Mouse (Mus musculus) heart, embryonic 16.5 days (tissue): Measurements from ENCODE around the gene Mief2. TPM values are rescaled to one million over a fixed set of nuclear protein-coding genes. Genes with fewer than 3 reads are reported as not detected.
A peak's percentile ranks its signal among the peaks of the same experiment; 100 is the strongest.

Experiments used
- ATAC-seq: fragments of 200-750 bp; cut with Nextera tagmentation; replicated peaks from 2 replicates; pipeline ENCODE4 v1.8.0; 2017; ENCODE audit warnings: moderate number of reproducible peaks; ENCODE audit not compliant: insufficient read depth, low FRiP score; ENCODE audit errors: extremely low read depth
- H3K27ac ChIP-seq: fragments of 300-500 bp; sonication (generic); 2 replicates; pipeline ENCODE4 v1.5.1; 2014; ENCODE audit warnings: mild to moderate bottlenecking, low read length, control low read depth, moderate library complexity
- H3K27me3 ChIP-seq: fragments of 300-500 bp; sonication (generic); 2 replicates; pipeline ENCODE4 v1.6.1; 2014; ENCODE audit warnings: low read length, mixed read lengths; ENCODE audit not compliant: control insufficient read depth, insufficient read depth
- H3K36me3 ChIP-seq: fragments of 300-500 bp; sonication (generic); 2 replicates; pipeline ENCODE4 v1.6.1; 2014; ENCODE audit not compliant: control insufficient read depth, insufficient read depth
- H3K4me1 ChIP-seq: fragments of 300-500 bp; sonication (generic); 2 replicates; pipeline ENCODE4 v1.6.1; 2014; ENCODE audit warnings: low read length, mixed read lengths; ENCODE audit not compliant: control insufficient read depth, insufficient read depth
- H3K4me2 ChIP-seq: fragments of 300-500 bp; sonication (generic); 2 replicates; pipeline ENCODE4 v1.6.1; 2014; ENCODE audit warnings: low read depth, mild to moderate bottlenecking, control low read depth, low read length
- H3K4me3 ChIP-seq: fragments of 300-500 bp; sonication (generic); 2 replicates; pipeline ENCODE4 v1.5.1; 2014; ENCODE audit warnings: mild to moderate bottlenecking, control low read depth, low read length
- H3K9ac ChIP-seq: fragments of 300-500 bp; sonication (generic); 2 replicates; pipeline ENCODE4 v1.6.1; 2014; ENCODE audit warnings: low read length, control low read depth
- H3K9me3 ChIP-seq: fragments of 300-500 bp; sonication (generic); replicated peaks from 2 replicates; pipeline ENCODE4 v1.6.1; 2016; ENCODE audit warnings: low read length; ENCODE audit not compliant: control insufficient read depth
- WGBS: fragments of 180-500 bp; shearing (Covaris S2); extraction: QIAGEN DNeasy Blood & Tissue Kit; methylation state at CpG from one replicate; pipeline ENCODE4 v1.1.7; 2014; 5-methylcytosine and 5-hydroxymethylcytosine counted together
- polyA plus RNA-seq: library from polyadenylated mRNA; unstranded; fragments of >200 nt; fragmentation: Nextera tagmentation; extraction: Ambion mirVana; gene quantifications from 2 replicates; pipeline ENCODE4 v1.2.1, GENCODE M21; 2015

The Mief2 gene
- polyA plus RNA-seq, 1 experiment from 2014 or later: 18.9 TPM

- WGBS: 91% methylated on average over 19 of the region's 19 CpGs
- no peak overlapping the region for H3K9ac ChIP-seq
- no peak for ATAC-seq
- no peak overlapping the region for H3K4me3 ChIP-seq
- no peaks in the 10 kb centered on the region for H3K27me3 ChIP-seq
- H3K4me1 ChIP-seq: peaks cover 14% of the 10 kb centered on the region
- no peaks in the 10 kb centered on the region for H3K9me3 ChIP-seq
- H3K4me2 ChIP-seq: no peak overlapping the region
- peaks cover 28% of the 10 kb centered on the region for H3K36me3 ChIP-seq
- no peak overlapping the region for H3K27ac ChIP-seq
Observed at GRCm38 (mm10) chr11:60704023-60704880, 23.9 kb upstream of the Mief2 start.

DNA sequence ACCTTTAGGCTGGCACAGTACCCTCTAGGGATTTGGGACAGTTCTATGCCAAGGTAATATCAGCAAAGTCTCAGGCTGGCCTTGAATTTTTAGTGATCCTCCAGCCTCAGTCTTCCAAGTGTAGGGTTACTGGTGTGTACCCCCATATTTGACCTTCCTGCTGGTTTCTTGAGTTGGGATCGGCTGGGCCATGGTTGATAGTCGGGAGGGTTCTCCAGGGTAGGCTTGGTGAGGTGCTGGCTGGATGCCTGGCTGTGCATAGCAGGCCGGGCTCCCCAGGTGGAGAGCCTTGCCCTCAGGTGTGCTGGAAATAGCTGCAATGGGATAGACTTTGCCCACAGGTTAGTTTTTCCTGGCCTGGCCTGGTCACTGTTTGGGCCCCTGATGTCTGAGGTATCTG, 22.9 kb upstream of the Mief2 start:
- H3K4me2 ChIP-seq: no peak overlapping the region
- ATAC-seq: no peak
- H3K4me3 ChIP-seq: no peak overlapping the region
- no peaks in the 10 kb centered on the region for H3K9me3 ChIP-seq
- peaks cover 13% of the 10 kb centered on the region for H3K4me1 ChIP-seq
- WGBS: 90% methylated on average over 3 of the region's 3 CpGs
- no peak overlapping the region for H3K9ac ChIP-seq
- H3K36me3 ChIP-seq: peaks cover 33% of the 10 kb centered on the region
- H3K27ac ChIP-seq: no peak overlapping the region
- no peaks in the 10 kb centered on the region for H3K27me3 ChIP-seq

GRCm38 (mm10) chr11:60706076-60706475, 22.1 kb upstream of the Mief2 start:
- Histone ChIP-seq H3K9me3 (no peaks in the 10 kb centered on the region), H3K36me3 (peaks cover 39% of the 10 kb centered on the region), H3K27me3 (no peaks in the 10 kb centered on the region), H3K4me2 (no peak overlapping the region), H3K4me3 (no peak overlapping the region), H3K9ac (no peak overlapping the region), H3K27ac (no peak overlapping the region), H3K4me1 (peaks cover 6% of the 10 kb centered on the region)
- no peak for ATAC-seq
- WGBS: 90% methylated on average over 7 of the region's 7 CpGs

- Histone ChIP-seq H3K27me3 (no peaks in the 10 kb centered on the region), H3K4me2 (no peak overlapping the region), H3K4me1 (peaks cover 6% of the 10 kb centered on the region), H3K9me3 (no peaks in the 10 kb centered on the region), H3K4me3 (no peak overlapping the region), H3K9ac (no peak overlapping the region), H3K27ac (peak overlapping the region; percentile 8), H3K36me3 (peaks cover 47% of the 10 kb centered on the region)
- WGBS: 85% methylated on average over 14 of the region's 14 CpGs
- no peak for ATAC-seq
Observed at GRCm38 (mm10) chr11:60706696-60707480, 21.3 kb upstream of the Mief2 start.

GRCm38 (mm10) chr11:60707672-60708071, 20.5 kb upstream of the Mief2 start:
- peaks cover 6% of the 10 kb centered on the region for H3K4me1 ChIP-seq
- ATAC-seq: peak; percentile 78
- no peak overlapping the region for H3K9ac ChIP-seq
- no peak overlapping the region for H3K4me2 ChIP-seq
- no peaks in the 10 kb centered on the region for H3K9me3 ChIP-seq
- H3K36me3 ChIP-seq: peaks cover 53% of the 10 kb centered on the region
- H3K4me3 ChIP-seq: no peak overlapping the region
- H3K27ac ChIP-seq: peak overlapping the region; percentile 8; the same call in 1 of the 2 replicates
- 42% methylated on average over 3 of the region's 3 CpGs for WGBS
- no peaks in the 10 kb centered on the region for H3K27me3 ChIP-seq

GRCm38 (mm10) chr11:60708631-60709030, 19.6 kb upstream of the Mief2 start:
- no peaks in the 10 kb centered on the region; the same call in 1 of the 2 replicates for H3K4me1 ChIP-seq
- WGBS: 88% methylated on average over 10 of the region's 10 CpGs
- H3K27ac ChIP-seq: no peak overlapping the region
- no peaks in the 10 kb centered on the region for H3K27me3 ChIP-seq
- no peak overlapping the region for H3K4me2 ChIP-seq
- H3K36me3 ChIP-seq: peaks cover 62% of the 10 kb centered on the region
- no peak overlapping the region for H3K9ac ChIP-seq
- no peaks in the 10 kb centered on the region for H3K9me3 ChIP-seq
- no peak overlapping the region for H3K4me3 ChIP-seq
- ATAC-seq: no peak

DNA sequence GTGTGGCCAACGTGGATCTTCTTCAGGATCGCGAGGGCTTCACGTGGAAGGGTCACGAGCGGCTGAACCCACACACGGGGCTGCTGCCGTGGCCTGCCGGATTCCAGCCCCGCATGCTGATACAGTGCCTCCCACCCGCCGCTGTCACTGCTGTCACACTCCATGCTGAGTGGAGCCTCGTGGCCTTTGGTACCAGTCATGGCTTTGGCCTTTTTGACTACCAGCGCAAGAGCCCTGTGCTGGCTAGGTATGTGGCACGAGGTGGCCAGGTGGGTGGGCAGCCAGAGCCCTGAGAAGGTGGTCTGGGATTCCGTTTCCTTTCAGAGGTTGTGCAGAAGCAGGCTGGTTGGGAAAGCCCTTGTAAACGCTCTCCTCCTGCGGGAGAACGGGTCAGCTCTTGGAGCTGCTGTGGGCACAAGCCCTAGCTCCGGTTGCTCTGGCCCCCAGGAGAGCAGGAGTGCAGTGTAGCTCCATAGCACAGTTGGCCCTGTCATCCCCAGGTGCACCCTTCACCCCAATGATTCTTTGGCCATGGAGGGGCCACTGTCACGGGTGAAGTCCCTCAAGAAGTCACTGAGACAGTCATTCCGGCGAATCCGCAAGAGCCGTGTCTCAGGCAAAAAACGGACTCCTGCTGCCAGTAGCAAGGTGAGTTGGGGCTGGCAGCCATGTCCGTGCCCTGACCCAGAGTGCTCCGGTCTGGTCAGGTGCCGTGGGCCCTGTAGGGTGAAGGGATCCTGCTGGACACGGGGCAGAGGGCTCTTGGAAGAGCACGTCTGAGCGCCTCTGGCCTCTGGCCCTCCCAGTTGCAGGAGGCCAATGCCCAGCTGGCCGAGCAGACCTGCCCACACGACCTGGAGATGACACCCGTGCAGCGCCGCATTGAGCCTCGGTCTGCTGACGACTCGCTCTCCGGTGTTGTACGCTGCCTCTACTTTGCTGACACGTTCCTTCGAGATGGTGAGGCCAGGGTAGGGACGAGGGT, 18.4 kb upstream of the Mief2 start:
- Histone ChIP-seq H3K4me1 (no peaks in the 10 kb centered on the region), H3K36me3 (peaks cover 72% of the 10 kb centered on the region), H3K4me2 (no peak overlapping the region), H3K9me3 (no peaks in the 10 kb centered on the region), H3K4me3 (no peak overlapping the region), H3K27ac (no peak overlapping the region), H3K9ac (no peak overlapping the region), H3K27me3 (no peaks in the 10 kb centered on the region)
- 91% methylated on average over 45 of the region's 45 CpGs for WGBS
- ATAC-seq: no peak

DNA sequence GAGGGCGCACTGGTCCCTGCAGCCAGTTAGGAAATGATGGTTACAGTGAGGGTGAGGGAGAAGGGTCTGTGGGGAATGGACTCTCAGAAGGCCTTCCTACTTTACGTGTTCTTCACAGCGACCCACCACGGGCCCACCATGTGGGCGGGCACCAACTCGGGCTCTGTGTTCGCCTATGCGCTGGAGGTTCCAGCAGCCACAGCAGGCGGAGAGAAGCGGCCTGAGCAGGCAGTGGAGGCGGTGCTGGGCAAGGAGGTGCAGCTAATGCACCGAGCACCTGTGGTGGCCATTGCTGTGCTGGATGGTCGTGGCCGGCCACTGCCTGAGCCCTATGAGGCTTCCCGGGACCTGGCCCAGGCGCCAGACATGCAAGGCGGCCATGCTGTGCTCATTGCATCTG, 17.0 kb upstream of the Mief2 start:
- Histone ChIP-seq H3K36me3 (peaks cover 80% of the 10 kb centered on the region), H3K4me1 (no peaks in the 10 kb centered on the region), H3K27ac (no peak overlapping the region), H3K9ac (no peak overlapping the region), H3K4me2 (no peak overlapping the region), H3K4me3 (no peak overlapping the region), H3K9me3 (no peaks in the 10 kb centered on the region), H3K27me3 (no peaks in the 10 kb centered on the region)
- WGBS: 90% methylated on average over 17 of the region's 17 CpGs
- no peak for ATAC-seq
